Mouse (Mus musculus): ENCODE measurements around the gene Vtcn1.

DNA sequence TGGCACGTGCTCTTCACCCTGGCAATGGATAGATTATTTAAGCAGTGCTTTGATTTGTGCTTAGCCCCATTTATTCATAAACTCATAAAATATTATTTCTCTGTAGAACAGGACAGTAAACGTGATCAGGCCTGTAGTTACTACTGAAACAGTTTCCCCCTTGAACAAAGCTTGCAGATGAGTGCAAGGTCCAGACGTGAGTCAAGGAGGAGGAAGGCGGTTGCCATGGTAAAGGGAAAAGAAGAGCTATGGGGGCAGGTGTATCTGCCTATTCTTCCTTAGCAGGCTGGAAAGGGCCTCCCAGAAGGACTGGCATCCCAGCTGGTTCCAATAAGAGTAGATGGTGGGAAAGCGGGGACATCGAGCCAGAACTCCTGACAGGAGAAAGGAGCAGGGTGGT is 56.1 kb downstream of the Vtcn1 start:
- TF ChIP-seq CTCF (IDR thresholded peaks at IDR 0.05; ENCODE audit: low read depth, low read length) (no peak), POLR2AphosphoS5 (IDR thresholded peaks at IDR 0.05; ENCODE audit: insufficient replicate concordance, low read depth, low read length) (no peak), GATA1 (IDR thresholded peaks at IDR 0.05; ENCODE audit: borderline replicate concordance, low read length) (no peak), TAL1 (conservative IDR thresholded peaks at IDR 0.05; ENCODE audit: low read depth, low read length) (no peak)

All from G1E (cell line).